Mouse (Mus musculus): ENCODE data around the gene Bscl2. TPM values are rescaled to one million over a fixed set of nuclear protein-coding genes. Genes with fewer than 3 reads are reported as not detected.

Gene Bscl2
- 43.2 and 47.2 TPM in 2 replicates for polyA plus RNA-seq (2015; fragmentation: Nextera tagmentation; extraction: Ambion mirVana)

GRCm38 (mm10) chr19:8837251-8837791 is at the start of gene Bscl2:
Gene Bscl2, plus strand, starts transcription at chr19:8837467.
- ATAC-seq = peak; percentile 74
- WGBS = under 1% methylated on average over 38 of the region's 38 CpGs
- H3K4me1 ChIP-seq (replicated peaks; ENCODE audit: control insufficient read depth, insufficient read depth, low read length) = no peaks in the 10 kb centered on the region
- H3K27ac ChIP-seq (ENCODE audit: low read depth, low read length) = peak within 1 kb of the TSS; percentile 92
- no peaks in the 10 kb centered on the region for H3K27me3 ChIP-seq (replicated peaks; ENCODE audit: control insufficient read depth, insufficient read depth, low read length)
- H3K4me3 ChIP-seq (ENCODE audit: low read depth, low read length) = peak within 1 kb of the TSS; percentile 62
- peaks cover 24% of the 10 kb centered on the region for H3K36me3 ChIP-seq (ENCODE audit: control insufficient read depth, insufficient read depth)
- H3K9me3 ChIP-seq (ENCODE audit: control insufficient read depth) = no peaks in the 10 kb centered on the region
- H3K4me2 ChIP-seq (replicated peaks; ENCODE audit: low read depth) = peak within 1 kb of the TSS; percentile 89
- H3K9ac ChIP-seq (ENCODE audit: low read depth, low read length) = peak within 1 kb of the TSS; percentile 83
- peak; percentile 74 for TF ChIP-seq CTCF (IDR thresholded peaks at IDR 0.05; ENCODE audit: low read depth)

- WGBS = 38% methylated on average over 3 of the region's 3 CpGs
- Histone ChIP-seq H3K4me3 (ENCODE audit: low read depth, low read length) (no peak overlapping the region), H3K4me2 (replicated peaks; ENCODE audit: low read depth) (no peak overlapping the region), H3K27ac (ENCODE audit: low read depth, low read length) (no peak overlapping the region), H3K36me3 (ENCODE audit: control insufficient read depth, insufficient read depth) (peaks cover 12% of the 10 kb centered on the region), H3K27me3 (replicated peaks; ENCODE audit: control insufficient read depth, insufficient read depth, low read length) (no peaks in the 10 kb centered on the region), H3K4me1 (replicated peaks; ENCODE audit: control insufficient read depth, insufficient read depth, low read length) (no peaks in the 10 kb centered on the region), H3K9ac (ENCODE audit: low read depth, low read length) (no peak overlapping the region), H3K9me3 (ENCODE audit: control insufficient read depth) (no peaks in the 10 kb centered on the region)
- no peak for ATAC-seq
- no peak for TF ChIP-seq CTCF (IDR thresholded peaks at IDR 0.05; ENCODE audit: low read depth)
Measured at GRCm38 (mm10) chr19:8788521-8788920, 48.7 kb upstream of the Bscl2 start.

- H3K27me3 ChIP-seq (replicated peaks; ENCODE audit: control insufficient read depth, insufficient read depth, low read length) = no peaks in the 10 kb centered on the region
- no peaks in the 10 kb centered on the region for H3K9me3 ChIP-seq (ENCODE audit: control insufficient read depth)
- no peak for TF ChIP-seq CTCF (IDR thresholded peaks at IDR 0.05; ENCODE audit: low read depth)
- peaks cover 16% of the 10 kb centered on the region for H3K36me3 ChIP-seq (ENCODE audit: control insufficient read depth, insufficient read depth)
- H3K27ac ChIP-seq (ENCODE audit: low read depth, low read length) = no peak overlapping the region
- no peak overlapping the region for H3K9ac ChIP-seq (ENCODE audit: low read depth, low read length)
- no peak for ATAC-seq
- no peak overlapping the region for H3K4me3 ChIP-seq (ENCODE audit: low read depth, low read length)
- H3K4me1 ChIP-seq (replicated peaks; ENCODE audit: control insufficient read depth, insufficient read depth, low read length) = no peaks in the 10 kb centered on the region
- 61% methylated on average over 1 of the region's 1 CpGs for WGBS
- H3K4me2 ChIP-seq (replicated peaks; ENCODE audit: low read depth) = no peak overlapping the region
Measured at GRCm38 (mm10) chr19:8789171-8789570, 48.1 kb upstream of the Bscl2 start.

- Histone ChIP-seq H3K9me3 (ENCODE audit: control insufficient read depth) (no peaks in the 10 kb centered on the region), H3K36me3 (ENCODE audit: control insufficient read depth, insufficient read depth) (peaks cover 26% of the 10 kb centered on the region), H3K4me1 (replicated peaks; ENCODE audit: control insufficient read depth, insufficient read depth, low read length) (no peaks in the 10 kb centered on the region), H3K27ac (ENCODE audit: low read depth, low read length) (no peak overlapping the region), H3K4me2 (replicated peaks; ENCODE audit: low read depth) (no peak overlapping the region), H3K4me3 (ENCODE audit: low read depth, low read length) (no peak overlapping the region), H3K9ac (ENCODE audit: low read depth, low read length) (no peak overlapping the region), H3K27me3 (replicated peaks; ENCODE audit: control insufficient read depth, insufficient read depth, low read length) (no peaks in the 10 kb centered on the region)
- no peak for ATAC-seq
- TF ChIP-seq CTCF (IDR thresholded peaks at IDR 0.05; ENCODE audit: low read depth) = no peak
- 86% methylated on average over 7 of the region's 7 CpGs for WGBS
Measured at GRCm38 (mm10) chr19:8790171-8790570, 47.1 kb upstream of the Bscl2 start.

- Histone ChIP-seq H3K4me1 (replicated peaks; ENCODE audit: control insufficient read depth, insufficient read depth, low read length) (0 out of 2 replicates have a peak, but pooled peaks cover 4% of the 10 kb centered on the region), H3K27ac (ENCODE audit: low read depth, low read length) (peak within 1 kb of the TSS; percentile 71), H3K36me3 (ENCODE audit: control insufficient read depth, insufficient read depth) (peaks cover 23% of the 10 kb centered on the region), H3K4me3 (ENCODE audit: low read depth, low read length) (peak within 1 kb of the TSS; percentile 69), H3K9me3 (ENCODE audit: control insufficient read depth) (no peaks in the 10 kb centered on the region), H3K9ac (ENCODE audit: low read depth, low read length) (peak within 1 kb of the TSS; percentile 68), H3K4me2 (replicated peaks; ENCODE audit: low read depth) (peak within 1 kb of the TSS; percentile 81), H3K27me3 (replicated peaks; ENCODE audit: control insufficient read depth, insufficient read depth, low read length) (no peaks in the 10 kb centered on the region)
- peak; percentile 74 for ATAC-seq
- WGBS = 1% methylated on average over 25 of the region's 25 CpGs
- TF ChIP-seq CTCF (IDR thresholded peaks at IDR 0.05; ENCODE audit: low read depth) = no peak
Measured at GRCm38 (mm10) chr19:8798264-8798946, 38.9 kb upstream of the Bscl2 start, which contains the start of gene Polr2g. Gene Polr2g, minus strand, starts transcription at chr19:8798577.

- Histone ChIP-seq H3K27me3 (replicated peaks; ENCODE audit: control insufficient read depth, insufficient read depth, low read length) (no peaks in the 10 kb centered on the region), H3K4me1 (replicated peaks; ENCODE audit: control insufficient read depth, insufficient read depth, low read length) (0 out of 2 replicates have a peak, but pooled peaks cover 4% of the 10 kb centered on the region), H3K9ac (ENCODE audit: low read depth, low read length) (no peak overlapping the region), H3K4me2 (replicated peaks; ENCODE audit: low read depth) (peak overlapping the region; percentile 81), H3K9me3 (ENCODE audit: control insufficient read depth) (no peaks in the 10 kb centered on the region), H3K4me3 (ENCODE audit: low read depth, low read length) (peak overlapping the region; percentile 69), H3K27ac (ENCODE audit: low read depth, low read length) (no peak overlapping the region), H3K36me3 (ENCODE audit: control insufficient read depth, insufficient read depth) (peaks cover 17% of the 10 kb centered on the region)
- ATAC-seq = no peak
- peak; percentile 21; the same call in 1 of the 2 replicates for TF ChIP-seq CTCF (IDR thresholded peaks at IDR 0.05; ENCODE audit: low read depth)
Measured at GRCm38 (mm10) chr19:8798947-8799315, 38.3 kb upstream of the Bscl2 start.
